Mouse (Mus musculus): ENCODE measurements at regions not wholly inside any gene's neighbourhood (a gene's known extent, or its start where the extent isn't known, plus 50 kb on each side); places are given as distances from the start of the nearest gene placed in this dataset.

DNA sequence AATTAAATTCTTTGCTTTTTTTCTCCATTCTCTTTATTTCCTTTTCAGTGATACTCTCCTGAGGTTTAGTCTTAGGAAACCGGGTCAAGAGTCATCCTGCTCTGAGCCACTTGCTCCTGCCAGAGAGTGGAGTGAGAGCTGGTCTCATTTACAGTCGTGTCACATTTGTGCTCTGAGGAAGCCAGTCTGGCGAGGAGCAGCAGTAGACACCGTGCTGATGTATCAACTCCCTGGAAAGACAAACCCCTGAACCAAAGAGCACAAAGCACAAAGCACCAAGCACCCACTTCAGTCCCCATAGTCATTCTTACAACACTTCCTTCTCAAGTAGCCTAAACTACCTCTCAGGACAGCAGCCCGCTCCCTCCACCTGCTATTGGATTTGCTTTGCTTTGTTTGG lies 390.7 kb downstream of the Wdr11 start:
- DNase-seq (ENCODE audit: low read depth, low spot score) = no peak

DNA sequence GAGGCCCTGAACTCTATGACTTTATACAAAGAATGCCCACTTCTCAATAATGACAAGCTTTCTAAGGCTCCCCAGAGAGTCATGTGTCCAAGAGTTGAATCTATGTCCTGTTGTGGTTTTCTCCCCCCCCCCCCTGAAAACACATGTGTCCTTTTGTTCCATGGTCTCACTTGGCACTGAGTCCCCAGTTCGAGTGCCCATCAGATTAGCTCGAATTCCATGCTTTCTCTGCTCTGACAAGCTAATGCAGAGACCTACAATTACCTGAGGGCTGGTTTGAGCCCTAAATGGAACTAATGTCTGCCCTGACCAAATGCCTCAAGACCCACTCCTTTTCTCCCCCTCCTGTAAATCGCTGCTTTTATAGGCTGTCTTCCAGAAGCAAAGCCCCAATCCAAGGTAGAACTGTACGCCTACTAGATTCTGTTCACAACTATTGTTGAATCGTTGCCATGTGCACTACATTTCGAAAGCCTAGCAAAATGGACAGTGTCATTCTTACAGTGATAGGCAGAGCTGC lies 392.0 kb downstream of the Wdr11 start:
- no peak for DNase-seq (ENCODE audit: low read depth, low spot score)

DNA sequence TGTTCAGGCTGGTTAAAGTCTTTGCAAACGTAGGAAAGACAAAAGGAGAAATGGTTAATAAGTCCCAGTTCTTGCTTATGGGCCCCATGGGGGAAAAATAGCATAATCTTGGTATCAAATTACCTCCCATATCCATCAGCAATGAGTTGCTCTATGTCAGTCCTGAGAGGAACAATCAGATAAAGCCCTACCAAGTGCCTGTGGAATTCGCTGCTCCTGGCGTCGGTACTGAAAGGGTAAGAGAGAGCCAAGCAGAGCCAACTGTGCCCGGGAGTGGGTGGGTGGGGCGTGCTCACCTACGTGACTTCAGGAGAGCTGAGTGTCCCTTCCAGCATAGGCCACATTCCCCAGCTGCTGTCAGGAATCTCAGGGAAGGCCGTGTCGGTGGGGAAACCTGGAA lies 392.7 kb downstream of the Wdr11 start:
- DNase-seq (ENCODE audit: low read depth, low spot score) = no peak

DNA sequence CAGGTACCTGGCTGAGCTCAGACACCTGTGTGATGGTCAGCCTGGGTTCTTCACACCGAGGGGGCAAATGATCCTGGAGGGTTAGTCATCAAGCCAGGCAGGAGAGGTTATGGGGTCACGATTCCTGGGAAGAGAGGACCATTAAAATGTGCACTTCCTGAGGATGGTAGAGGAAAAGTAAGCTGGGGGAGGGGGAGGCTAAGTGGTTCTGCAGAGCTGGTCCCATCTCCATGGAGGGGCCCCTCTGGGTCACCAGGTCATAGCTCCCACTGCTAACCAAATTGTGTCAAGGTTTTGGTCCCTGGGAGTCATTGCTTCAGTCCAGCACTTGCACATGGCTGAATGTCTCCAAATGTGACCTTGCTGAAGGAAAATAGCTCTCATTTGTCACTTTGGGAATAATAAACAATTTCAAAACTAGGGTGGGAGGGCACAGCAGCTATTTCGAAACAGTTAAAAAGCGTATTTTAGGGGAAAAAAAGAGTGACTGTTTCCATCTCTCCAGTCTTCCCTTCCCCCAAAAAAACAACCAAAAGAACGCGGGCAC lies 395.5 kb downstream of the Wdr11 start:
- DNase-seq (ENCODE audit: low read depth, low spot score) = no peak

DNA sequence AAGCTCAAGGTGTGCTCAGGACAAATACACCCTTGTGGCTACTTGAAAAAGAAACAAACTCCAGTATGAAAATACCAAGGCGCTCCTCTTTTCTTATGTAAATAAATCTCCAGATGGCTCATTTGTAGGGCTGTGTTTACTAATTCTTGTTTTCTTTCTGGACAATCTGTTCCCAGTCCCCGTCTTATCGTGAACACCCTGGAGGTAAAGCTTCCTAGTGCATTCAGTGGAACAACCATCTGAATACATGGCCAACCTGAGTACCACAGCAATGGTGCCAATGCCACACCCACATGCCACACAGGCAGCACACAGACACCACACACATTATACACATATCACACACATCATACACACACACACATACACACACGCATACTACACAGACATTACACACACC lies 396.1 kb downstream of the Wdr11 start:
- no peak for DNase-seq (ENCODE audit: low read depth, low spot score)

DNA sequence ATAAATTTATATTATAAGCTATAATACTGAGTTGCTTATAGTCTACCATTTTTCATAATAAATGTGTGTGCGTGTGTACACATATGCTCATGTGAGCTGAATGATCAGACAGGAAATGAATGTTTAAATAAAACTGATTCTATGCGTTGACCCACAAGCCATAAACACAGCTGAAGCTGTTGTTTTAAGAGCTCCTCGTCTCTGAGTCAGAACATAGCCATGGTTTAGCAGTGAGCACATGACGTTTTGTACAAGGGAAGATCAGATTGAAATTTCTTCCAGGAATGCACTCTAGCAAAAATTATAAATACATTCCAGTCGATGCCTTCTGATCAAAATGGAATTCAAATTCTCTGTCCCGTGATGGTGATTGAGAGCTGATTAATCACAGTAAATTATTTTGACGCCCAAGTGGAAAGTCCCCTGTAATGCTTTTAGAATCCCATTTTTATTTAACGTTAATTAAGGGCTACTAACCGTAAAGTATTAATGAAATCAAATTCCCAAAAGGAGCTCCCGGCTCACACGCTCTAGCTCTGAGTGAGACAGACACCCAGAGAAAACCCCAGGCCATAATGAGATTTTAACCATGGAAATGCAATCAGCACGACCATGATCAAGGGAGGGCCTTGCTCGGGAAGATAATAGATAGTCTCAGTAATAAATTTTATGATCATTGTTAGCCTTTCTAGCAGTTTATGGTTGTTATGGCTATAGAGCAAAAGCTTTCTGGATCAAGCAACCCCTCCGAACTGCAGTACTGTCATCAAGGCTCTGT lies 402.0 kb downstream of the Wdr11 start:
- DNase-seq (ENCODE audit: low read depth, low spot score) = no peak

DNA sequence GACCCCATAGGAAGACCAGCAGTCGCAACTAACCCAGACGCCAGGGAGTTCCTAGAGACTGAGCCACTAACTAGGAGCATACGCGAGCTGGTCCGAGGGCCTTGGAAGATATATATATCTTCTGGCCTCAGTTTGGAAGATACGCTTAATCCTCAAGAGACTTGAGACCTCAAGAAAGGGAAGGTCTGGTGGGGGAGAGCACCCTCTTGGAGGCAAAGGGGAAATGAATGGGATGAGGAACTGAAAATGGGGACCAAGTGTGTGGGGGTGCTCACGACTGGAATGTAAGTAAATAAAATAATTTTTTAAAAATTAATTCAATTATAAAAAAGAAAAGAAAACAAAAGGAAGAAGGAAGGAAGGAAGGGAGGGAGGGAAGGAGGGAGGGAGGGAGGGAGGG lies 403.9 kb downstream of the Wdr11 start:
- no peak for DNase-seq (ENCODE audit: low read depth, low spot score)

DNA sequence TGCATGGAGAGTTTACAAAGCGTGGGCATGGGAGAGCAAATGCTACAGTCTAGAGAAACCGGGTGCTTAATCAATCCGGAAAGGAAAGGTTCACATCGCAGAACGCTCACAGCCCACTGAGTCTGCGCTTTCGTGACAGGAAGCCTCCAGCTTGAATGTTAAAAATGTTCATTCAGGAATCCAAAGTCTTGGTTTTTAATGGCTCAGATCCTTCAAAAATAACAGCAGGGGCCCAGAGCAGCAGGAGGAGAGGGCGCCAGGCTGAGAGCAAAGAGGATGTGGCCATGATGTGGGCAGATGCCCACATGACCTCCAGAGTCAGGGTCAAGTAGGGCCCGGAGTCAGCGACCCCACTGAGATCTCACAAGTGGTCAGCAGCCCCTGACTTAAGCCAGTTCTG lies 409.4 kb downstream of the Wdr11 start:
- no peak for DNase-seq (ENCODE audit: low read depth, low spot score)

DNA sequence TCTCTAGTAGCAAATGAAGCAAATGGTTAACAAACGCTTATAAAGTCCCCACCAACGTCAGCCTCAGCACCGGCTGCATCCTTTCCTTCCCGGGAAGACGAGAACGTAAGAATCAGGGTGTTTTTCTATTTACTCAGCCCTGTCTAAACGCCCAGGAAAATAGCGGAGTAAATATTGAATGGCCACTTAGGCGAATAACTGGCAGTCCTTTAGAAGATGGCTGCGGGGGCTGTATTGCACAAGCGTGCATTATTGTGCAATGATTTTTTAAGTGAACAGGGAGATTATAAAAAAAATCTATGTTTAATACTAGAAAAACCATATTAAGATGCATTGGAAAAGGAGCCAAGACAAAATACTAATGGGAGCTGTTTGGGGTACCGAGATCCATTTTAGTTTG lies 410.3 kb downstream of the Wdr11 start:
- no peak for DNase-seq (ENCODE audit: low read depth, low spot score)

DNA sequence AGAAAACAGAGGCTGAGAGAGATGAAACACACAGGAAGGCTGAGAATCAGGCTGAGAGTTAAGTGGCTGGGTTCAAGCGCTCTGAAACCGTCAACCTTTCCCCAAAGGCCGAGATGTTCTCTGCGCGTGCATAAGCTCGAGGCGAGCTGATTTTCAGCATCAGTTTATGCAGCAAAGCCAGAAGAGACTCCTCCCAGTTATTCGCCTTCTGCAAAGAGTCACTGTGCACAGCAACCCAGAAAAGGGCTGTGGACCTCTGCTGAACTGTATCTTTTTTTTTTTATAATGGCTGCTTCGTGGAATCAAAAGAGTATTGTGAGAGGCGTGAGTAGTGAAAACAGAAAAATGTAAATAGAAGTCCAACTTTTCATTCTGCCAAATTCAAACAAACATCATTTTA lies 413.7 kb downstream of the Wdr11 start:
- no peak for DNase-seq (ENCODE audit: low read depth, low spot score)

DNA sequence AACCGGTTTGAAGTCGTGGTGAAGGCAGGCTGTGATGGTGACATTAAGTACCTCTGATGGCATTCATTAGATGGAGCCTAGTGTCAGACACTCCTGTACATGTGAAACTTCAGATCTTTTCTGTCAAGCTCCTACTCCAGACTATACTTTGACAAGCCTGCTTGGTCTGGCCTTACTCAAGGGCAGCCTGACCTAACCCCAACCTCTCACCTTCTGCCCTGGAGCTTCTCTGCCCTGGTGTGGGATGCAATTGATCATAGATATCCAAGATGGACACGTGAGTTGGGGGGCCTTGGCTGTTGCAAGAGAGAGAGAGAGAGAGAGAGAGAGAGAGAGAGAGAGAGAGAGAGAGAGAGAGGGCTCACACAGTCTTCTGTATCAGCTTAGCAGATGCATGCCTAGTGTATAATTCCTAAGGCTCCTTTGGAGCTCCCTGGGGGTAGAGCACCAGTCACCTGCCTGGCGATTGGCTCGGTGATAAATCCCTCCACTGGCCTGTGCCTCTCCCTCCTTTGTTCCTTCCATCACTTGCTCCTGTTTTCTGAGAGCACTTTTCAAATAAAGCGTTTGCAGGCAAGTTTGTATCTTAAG lies 416.4 kb downstream of the Wdr11 start:
- no peak for DNase-seq (ENCODE audit: low read depth, low spot score)

DNA sequence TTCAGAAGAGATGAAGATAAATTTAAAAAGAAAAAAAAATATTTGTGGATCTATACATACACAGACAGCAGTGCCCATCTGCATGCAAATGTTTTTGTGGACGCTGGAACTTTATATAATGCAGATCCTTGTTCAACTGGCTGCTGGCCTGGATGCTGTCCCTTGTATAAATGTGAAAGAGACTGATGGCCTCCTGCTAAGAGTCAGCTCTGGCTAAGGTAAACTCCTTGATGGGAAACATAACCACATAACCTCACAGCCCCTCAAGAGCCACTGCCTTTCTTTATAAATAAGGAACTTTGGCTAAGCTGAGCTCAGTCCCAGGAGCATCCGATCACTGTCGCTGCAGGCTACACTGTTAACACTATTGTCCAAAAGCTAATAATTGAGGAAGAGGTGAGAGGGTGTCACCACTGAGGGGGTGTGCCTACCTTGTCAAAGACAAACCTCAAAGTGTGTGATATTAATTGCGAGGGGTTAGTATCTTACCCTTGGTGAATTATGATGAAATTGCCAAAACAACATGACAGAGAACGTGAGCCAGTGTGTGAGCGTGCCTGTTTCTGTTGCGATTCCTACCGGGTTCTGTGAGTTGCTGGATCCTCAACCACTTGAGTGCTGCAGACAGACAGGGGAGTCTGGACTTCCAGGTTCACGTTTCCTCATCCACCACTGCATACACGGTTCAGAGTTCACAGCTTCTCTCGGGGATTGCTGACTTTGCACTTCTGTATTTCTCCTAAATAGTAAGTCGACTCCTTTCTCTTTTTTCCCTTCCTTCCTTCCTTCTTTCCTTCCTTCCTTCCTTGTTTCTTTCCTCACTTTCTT lies 417.1 kb downstream of the Wdr11 start:
- no peak for DNase-seq (ENCODE audit: low read depth, low spot score)

DNA sequence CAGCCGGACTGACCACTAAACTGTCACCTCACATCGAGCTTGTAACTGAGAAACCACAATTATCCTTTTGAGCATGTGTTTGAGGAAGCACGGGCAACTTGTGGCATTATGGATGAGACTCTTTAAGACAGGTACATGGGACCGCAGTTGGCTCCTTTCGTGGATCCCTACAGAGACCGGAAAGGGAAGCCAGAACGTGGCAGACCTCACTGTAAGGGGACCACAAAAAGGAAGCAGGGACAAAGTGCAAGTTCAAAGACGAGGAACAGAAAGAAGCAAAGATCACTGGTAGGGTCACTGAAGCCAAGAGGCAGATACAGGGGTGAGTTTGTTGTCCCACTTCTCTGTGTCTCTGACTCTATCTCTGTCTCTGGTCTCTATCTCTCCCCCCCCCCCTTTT lies 420.4 kb downstream of the Wdr11 start:
- DNase-seq (ENCODE audit: low read depth, low spot score) = no peak

DNA sequence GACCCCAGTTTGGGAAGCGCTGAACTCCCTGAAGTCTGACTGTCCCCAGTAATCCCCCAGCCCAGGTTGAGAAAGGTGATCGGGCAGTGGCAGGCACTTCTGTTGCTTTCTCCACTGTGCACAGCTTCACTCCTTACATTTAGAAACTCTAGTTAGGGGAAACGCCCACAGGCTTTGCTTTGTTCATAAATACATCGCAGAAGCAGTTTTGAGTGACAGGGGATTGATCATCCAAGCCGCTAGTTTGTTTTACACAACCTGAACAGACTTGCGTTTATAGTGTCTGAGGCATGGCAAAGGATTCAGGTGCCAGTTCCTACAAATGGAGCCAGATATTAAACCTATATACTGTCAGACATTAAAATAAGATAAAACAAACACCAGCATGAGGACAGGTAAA lies 421.4 kb downstream of the Wdr11 start:
- DNase-seq (ENCODE audit: low read depth, low spot score) = no peak

DNA sequence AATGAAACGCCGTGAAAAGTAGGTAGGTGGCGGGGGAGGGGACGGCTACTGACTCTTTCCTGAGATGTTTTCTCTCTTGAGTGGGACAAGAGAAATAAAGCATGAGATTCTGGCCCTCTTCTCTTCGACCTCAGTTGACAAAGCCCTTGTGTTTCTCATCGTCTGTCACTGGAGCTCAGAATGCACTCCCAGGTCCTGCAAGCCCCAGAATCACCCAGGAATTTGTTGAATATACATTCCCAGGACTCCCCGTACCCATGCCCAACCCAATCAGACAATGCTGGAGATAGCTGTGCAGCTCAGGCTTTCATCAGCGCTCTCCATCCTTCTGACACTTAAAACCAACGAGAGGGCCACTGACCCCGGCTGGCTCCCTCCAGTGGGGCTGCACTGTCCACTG lies 422.9 kb downstream of the Wdr11 start:
- DNase-seq (ENCODE audit: low read depth, low spot score) = no peak

DNA sequence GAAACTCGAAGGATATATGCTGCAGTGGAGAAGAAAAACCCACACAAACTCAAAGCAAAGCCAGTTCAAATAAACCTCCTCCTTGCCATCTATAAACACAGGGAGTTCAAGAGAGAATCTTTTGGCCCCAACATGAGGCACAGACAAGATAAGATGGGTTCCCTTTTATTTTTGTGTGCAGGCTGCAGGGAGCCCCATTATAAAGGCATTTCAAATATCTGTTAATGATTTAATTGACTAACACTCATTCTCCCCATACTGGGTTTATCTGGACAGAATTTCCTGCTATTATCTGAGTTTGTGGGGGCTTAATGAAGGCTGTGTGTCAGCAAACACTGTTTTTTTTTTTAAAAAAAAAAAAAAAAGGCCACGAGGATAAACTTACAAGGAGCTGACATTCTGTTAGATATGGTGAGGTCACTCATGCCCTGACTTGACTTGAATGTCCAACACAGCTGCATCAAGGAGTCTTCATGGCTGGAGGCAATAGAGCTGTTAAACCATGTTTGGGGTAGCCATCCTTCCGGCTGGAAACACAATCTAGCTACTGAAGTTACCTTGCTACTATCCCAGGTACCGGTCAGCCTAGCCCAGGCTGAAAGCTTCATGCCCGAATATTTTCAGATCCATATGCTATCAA lies 423.8 kb downstream of the Wdr11 start:
- DNase-seq (ENCODE audit: low read depth, low spot score) = no peak

DNA sequence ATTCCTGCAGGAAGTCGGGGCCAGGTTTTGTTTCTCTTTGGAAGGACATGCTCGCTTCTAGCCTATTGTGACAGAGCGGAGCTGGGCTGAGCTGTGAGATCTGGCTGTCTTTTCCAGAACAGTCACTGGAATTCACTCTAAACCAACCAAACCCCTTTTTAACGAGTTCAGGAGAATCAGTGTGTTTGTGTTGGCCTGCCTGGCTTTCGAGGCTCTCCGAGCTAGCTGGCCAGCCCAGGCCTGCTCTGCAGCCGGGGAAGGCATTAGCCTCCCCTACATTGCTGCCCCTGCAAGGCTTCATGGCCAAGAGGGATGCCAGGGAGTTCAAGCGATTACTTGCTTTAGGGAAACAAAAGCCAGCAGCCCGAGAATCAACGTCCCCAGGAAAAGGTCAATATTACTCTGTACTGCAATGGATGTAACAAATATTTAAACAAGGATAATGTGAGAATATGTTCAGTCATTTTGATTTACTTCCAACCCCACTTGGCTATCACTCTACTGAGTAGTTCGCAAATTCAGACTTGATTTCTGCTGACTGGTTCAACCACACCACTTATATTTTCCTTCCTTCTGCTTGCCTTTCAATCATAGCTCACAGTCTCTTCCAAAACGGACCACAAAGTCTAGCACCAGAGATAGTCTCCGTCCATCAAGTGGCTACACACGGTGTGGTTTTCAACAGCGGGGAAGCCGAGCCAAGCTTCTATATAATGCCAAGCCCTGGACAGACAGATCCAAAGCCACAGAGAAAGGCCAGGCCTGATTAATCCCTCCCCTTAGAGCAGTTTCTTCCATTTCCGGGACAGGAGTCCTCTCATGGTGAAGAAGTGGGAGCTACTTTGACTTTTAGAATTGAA lies 424.6 kb downstream of the Wdr11 start:
- DNase-seq (ENCODE audit: low read depth, low spot score) = no peak

DNA sequence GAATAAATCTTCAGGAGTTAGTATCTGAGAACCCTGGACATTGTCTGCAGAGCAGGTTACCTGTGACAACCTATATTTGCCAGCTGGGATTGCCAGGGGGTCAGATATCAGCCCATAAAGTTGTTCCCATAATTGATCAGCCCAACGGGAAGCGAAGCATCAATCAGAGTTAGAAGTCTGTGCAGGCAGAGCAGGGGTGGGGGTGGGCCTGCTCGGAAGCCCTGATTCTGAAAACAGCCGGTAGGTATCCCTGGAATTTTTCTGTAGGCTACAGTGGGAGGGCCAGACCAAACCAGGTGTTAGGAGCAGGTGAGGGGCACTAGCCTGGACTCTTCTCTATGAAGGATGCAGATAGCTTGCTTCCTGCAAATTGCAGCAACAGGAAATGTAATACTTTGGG lies 427.2 kb downstream of the Wdr11 start:
- DNase-seq (ENCODE audit: low read depth, low spot score) = no peak

DNA sequence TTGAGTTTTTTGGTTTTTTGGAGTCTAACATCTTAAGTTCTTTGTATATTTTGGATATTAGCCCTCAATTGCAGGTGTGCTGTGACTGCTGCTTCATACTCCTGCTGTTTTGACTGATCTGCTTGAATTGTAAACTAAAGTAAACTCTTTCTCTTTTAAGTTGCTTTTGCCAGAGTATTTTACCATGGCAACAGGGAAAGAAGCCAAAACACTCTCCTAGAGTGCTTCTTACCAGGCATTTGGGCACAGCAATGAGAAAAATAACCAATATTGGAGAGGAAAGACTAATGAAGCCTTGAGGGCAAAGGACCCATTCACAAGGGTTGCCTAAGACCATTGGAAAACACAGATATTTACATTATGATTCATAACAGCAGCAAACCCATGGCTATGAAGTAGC lies 437.3 kb downstream of the Wdr11 start:
- no peak for DNase-seq (ENCODE audit: low read depth, low spot score)

DNA sequence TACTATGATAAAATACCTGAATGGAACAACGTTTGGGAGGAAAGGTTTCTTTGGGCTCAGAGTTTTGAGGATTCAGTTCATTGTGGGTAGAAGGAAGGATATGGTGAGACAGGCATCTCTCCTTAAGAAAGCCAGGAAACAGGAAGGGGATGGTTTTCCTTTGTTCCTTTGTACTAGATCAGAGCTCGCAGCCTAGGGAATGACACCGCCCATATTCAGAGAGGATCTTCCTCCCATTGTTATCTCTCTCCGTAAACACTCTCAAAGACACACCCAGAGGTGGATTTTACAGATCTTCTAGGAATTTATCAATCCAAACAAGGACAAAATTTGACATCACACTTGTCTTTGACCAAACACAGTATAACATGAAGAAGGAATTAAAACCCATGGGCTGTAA lies 439.0 kb downstream of the Wdr11 start:
- no peak for DNase-seq (ENCODE audit: low read depth, low spot score)

DNA sequence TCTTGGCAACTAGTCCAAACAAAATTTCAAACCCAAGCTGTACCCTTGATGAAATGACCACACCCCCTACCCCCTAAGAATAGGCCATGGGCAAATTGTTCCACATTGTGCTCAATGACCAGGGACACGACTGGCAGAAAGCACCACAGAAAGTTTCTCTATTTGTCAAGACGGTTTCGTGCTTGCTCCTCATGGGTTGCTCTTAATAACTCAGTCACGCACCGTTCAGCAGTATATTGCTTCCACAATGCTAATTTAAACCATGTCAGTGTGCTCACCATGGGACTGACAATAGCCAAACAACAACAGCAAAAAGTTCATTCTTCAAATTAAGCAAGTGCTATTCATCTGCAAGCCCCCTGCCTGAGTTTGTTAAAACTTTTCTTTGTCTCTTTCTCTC lies 444.6 kb downstream of the Wdr11 start:
- no peak for DNase-seq (ENCODE audit: low read depth, low spot score)
